Mouse (Mus musculus) lung, adult 2 months (tissue): ENCODE data around the gene Spc24. TPM values are rescaled to one million over a fixed set of nuclear protein-coding genes. Genes with fewer than 3 reads are reported as not detected.

Experiments
- DNase-seq: peaks from one replicate; pipeline ENCODE4 v3.0.0; 2022
- H3K4me1 ChIP-seq: fragments of 200-500 bp; 2 replicates; pipeline ENCODE4 v1.6.1; 2011; ENCODE audit warnings: low read length; ENCODE audit not compliant: control insufficient read depth, insufficient read depth
- H3K4me3 ChIP-seq: fragments of 200-500 bp; replicated peaks from 2 replicates; pipeline ENCODE3; 2011; ENCODE audit warnings: low read depth, mild to moderate bottlenecking, control low read depth, low read length; ENCODE audit errors: extremely low read depth
- CTCF ChIP-seq: fragments of 200-500 bp; IDR thresholded peaks from 2 replicates; pipeline ENCODE4 v1.5.1; 2011; ENCODE audit warnings: mild to moderate bottlenecking, low read length, control low read depth; ENCODE audit not compliant: insufficient read depth
- POLR2A ChIP-seq: fragments of 200-500 bp; IDR thresholded peaks from 2 replicates; pipeline ENCODE4 v1.6.1; 2011; ENCODE audit warnings: low read depth, mild to moderate bottlenecking, control low read depth, low read length, borderline replicate concordance; ENCODE audit errors: extremely low read depth
- WGBS: fragments of 180-500 bp; shearing (Covaris S2); methylation state at CpG from one replicate; pipeline ENCODE4 v1.1.7; 2018; 5-methylcytosine and 5-hydroxymethylcytosine counted together
- polyA plus RNA-seq: library from polyadenylated mRNA; depleted of rRNA; stranded (reverse); fragments of >200 nt; gene quantifications from 2 replicates; pipeline ENCODE4 v1.2.3, GENCODE M21; 2012; rRNA removed

The Spc24 gene
- polyA plus RNA-seq, 1 experiment = 3.2 TPM

- Histone ChIP-seq H3K4me3 (peak within 1 kb of the TSS; percentile 86), H3K4me1 (peaks cover 4% of the 10 kb centered on the region; the same call in 1 of the 2 replicates)
- TF ChIP-seq POLR2A (peak; percentile 86; the same call in 1 of the 2 replicates), CTCF (no peak)
- peak; percentile 80 for DNase-seq
- under 1% methylated on average over 47 of the region's 47 CpGs for WGBS
Observed at GRCm38 (mm10) chr9:21723377-21724146, 36.5 kb downstream of the Spc24 start, which contains the start of gene Ldlr. Gene Ldlr, plus strand, starts transcription at chr9:21723483.

DNA sequence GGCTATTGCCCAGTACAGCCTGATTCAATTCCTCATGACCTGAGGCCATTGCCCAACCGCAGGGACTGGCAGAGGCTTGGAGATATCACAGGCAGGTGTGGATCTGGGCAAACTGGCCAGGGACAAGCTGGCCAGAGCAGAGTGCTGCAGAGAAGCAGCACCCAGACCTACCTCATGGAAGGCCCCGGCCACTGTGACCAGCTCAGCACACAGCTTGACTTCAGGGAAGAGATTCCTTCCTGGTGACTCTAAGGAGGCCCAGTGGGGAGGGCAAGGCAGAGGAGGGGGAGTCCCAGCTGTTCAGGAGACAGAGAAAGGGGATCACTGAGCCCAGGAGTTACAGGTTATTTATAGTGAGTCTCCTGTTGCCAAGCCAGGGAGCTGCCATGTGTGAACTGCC, 39.1 kb downstream of the Spc24 start:
- TF ChIP-seq POLR2A (no peak), CTCF (no peak)
- WGBS = 66% methylated on average over 2 of the region's 2 CpGs
- no peak overlapping the region for H3K4me3 ChIP-seq
- no peak for DNase-seq
- H3K4me1 ChIP-seq = peaks cover 4% of the 10 kb centered on the region; the same call in 1 of the 2 replicates

GRCm38 (mm10) chr9:21717015-21717414, 43.1 kb downstream of the Spc24 start:
- Histone ChIP-seq H3K4me3 (no peak overlapping the region), H3K4me1 (no peaks in the 10 kb centered on the region)
- DNase-seq = no peak
- TF ChIP-seq POLR2A = no peak
- TF ChIP-seq CTCF = no peak
- WGBS = 69% methylated on average over 2 of the region's 2 CpGs

DNA sequence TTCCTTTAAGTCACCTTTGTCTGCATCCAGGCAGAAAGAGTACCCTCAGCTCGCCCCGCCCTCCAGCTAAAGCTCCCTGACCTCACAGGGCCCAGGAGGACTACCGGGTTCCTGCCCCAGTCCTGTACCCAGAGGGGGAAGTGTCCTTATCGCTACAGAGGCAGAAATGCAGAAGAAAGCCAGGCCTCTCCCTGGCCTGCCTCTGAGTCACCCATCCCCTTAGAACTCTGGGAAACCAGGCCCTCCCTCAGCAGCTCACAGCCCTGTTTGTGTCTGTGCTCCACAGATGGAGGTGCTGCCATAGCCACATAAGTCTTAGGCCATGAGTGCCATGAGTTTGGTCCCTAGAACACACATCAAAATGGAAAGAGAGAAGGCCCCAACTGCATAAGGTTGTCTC, 44.8 kb downstream of the Spc24 start:
- 46% methylated on average over 4 of the region's 4 CpGs for WGBS
- H3K4me3 ChIP-seq = no peak overlapping the region
- DNase-seq = no peak
- no peaks in the 10 kb centered on the region for H3K4me1 ChIP-seq
- TF ChIP-seq CTCF = no peak
- no peak for TF ChIP-seq POLR2A

GRCm38 (mm10) chr9:21709340-21709739, 50.8 kb downstream of the Spc24 start:
- Histone ChIP-seq H3K4me3 (no peak overlapping the region), H3K4me1 (no peaks in the 10 kb centered on the region)
- no peak for TF ChIP-seq POLR2A
- TF ChIP-seq CTCF = no peak
- DNase-seq = no peak
- 84% methylated on average over 3 of the region's 3 CpGs for WGBS

DNA sequence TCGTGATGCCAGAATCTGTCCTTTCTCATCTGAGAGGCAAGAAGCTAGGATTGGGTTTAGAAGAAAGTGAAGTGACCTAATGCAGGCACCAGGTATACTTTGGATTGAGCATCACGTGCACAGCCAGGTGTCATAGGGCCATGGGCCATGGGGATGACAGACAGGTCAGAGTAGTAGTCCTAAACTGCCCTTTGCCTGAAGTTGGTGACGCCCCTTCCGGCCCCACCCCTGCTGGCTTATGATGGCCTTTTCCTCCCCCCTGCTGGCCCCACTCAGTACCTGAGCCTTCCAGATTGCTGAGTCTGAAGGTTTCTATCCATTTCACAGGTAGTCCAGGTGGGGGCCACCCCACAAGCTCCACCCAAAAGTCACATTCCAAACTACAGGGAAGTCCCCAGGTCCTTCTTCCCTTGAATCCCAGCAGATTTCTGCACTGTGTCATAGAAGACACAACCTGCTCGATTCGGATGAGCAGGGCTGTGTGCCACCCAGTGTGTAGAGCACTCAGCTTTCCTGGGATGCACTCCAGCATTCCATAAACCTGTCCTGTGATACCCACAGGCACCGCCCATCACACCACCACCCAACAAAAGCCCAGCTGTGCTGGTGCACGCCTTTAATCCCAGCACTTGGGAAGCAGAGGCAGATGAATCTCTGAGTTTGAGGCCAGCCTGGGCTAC, 53.4 kb downstream of the Spc24 start:
- Histone ChIP-seq H3K4me1 (no peaks in the 10 kb centered on the region), H3K4me3 (no peak overlapping the region)
- no peak for DNase-seq
- TF ChIP-seq CTCF (no peak), POLR2A (no peak)
- WGBS = 89% methylated on average over 8 of the region's 8 CpGs

DNA sequence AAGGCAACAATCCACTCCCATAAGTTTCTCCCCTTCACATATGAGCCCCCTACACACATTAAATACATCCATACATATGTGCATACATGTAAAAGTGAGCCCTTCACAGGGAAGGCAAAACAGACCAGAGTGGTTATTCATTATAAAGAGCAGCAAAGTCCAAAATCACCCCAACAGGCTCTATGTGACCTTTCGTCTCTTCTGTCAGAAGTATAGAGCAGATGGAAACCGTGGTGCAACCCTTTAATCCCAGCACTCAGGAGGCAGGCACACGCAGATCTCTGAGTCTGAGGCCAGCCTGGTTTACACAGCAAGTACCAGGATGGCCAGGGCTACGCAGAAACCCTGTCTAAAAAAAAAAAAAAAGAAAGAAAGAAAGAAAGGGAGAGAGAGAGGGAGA, 54.0 kb downstream of the Spc24 start:
- H3K4me1 ChIP-seq = no peaks in the 10 kb centered on the region
- TF ChIP-seq CTCF (no peak), POLR2A (no peak)
- 80% methylated on average over 4 of the region's 4 CpGs for WGBS

More for the DNA sequence above, 54.0 kb downstream of the Spc24 start:
- no peak for DNase-seq
- H3K4me3 ChIP-seq = no peak overlapping the region

Other genes starting within 250 kb of the Spc24 start
- 7.8 and 11.3 TPM in 2 replicates for gene AB124611, start 234.1 kb downstream of the Spc24 start, polyA plus RNA-seq
- gene Carm1, start 213.4 kb downstream of the Spc24 start, polyA plus RNA-seq = 73.3 and 85.3 TPM in 2 replicates
- 23.6 and 24.3 TPM in 2 replicates for gene Timm29, start 167.6 kb downstream of the Spc24 start, polyA plus RNA-seq
- 47.8 and 58.7 TPM in 2 replicates for gene Yipf2, start 167.5 kb downstream of the Spc24 start, polyA plus RNA-seq
- 37.7 and 38.6 TPM in 2 replicates for gene Smarca4, start 144.1 kb downstream of the Spc24 start, polyA plus RNA-seq
- 84.2 and 87.2 TPM in 2 replicates for gene Ldlr, start 36.8 kb downstream of the Spc24 start, polyA plus RNA-seq
- 108 and 127 TPM in 2 replicates for gene Kank2, start 38.4 kb upstream of the Spc24 start, polyA plus RNA-seq
- 7.4 and 8.2 TPM in 2 replicates for gene Angptl8, start 75.2 kb upstream of the Spc24 start, polyA plus RNA-seq
- gene Dock6, start 92.3 kb upstream of the Spc24 start, polyA plus RNA-seq = 262 and 278 TPM in 2 replicates
- gene Rab3d, start 157.9 kb upstream of the Spc24 start, polyA plus RNA-seq = 83.6 and 104 TPM in 2 replicates
- 6.3 and 7.6 TPM in 2 replicates for gene Ccdc159, start 167.2 kb upstream of the Spc24 start, polyA plus RNA-seq
- 190 and 194 TPM in 2 replicates for gene Tmem205, start 167.3 kb upstream of the Spc24 start, polyA plus RNA-seq
- 15.6 and 19.2 TPM in 2 replicates for gene Plppr2, start 176.7 kb upstream of the Spc24 start, polyA plus RNA-seq
- 10.1 and 10.8 TPM in 2 replicates for gene Swsap1, start 195.5 kb upstream of the Spc24 start, polyA plus RNA-seq
- gene Epor, start 203.2 kb upstream of the Spc24 start, polyA plus RNA-seq = 10.7 and 11.1 TPM in 2 replicates
- gene Rgl3, start 229.1 kb upstream of the Spc24 start, polyA plus RNA-seq = 24.8 and 30.6 TPM in 2 replicates
- gene Ccdc151, start 242.3 kb upstream of the Spc24 start, polyA plus RNA-seq = 2.9 and 3.6 TPM in 2 replicates
- 52.9 and 58.0 TPM in 2 replicates for gene Prkcsh, start 242.5 kb upstream of the Spc24 start, polyA plus RNA-seq